Mouse (Mus musculus) kidney, embryonic 14.5 days (tissue): Measurements from ENCODE around the gene Ap5z1. TPM values are rescaled to one million over a fixed set of nuclear protein-coding genes. Genes with fewer than 3 reads are reported as not detected.

ENCODE experiments used
- ATAC-seq: fragments of 200-750 bp; cut with Nextera tagmentation; 2 replicates; pipeline ENCODE4 v1.8.0; 2017; ENCODE audit warnings: moderate number of reproducible peaks, mild to moderate bottlenecking, moderate TSS enrichment, moderate library complexity; ENCODE audit not compliant: low FRiP score, low TSS enrichment
- H3K27ac ChIP-seq: fragments of 300-500 bp; sonication (generic); 2 replicates; pipeline ENCODE4 v1.5.1; 2014; ENCODE audit warnings: low read depth, mild to moderate bottlenecking, low read length, moderate library complexity, mixed read lengths
- H3K27me3 ChIP-seq: fragments of 300-500 bp; sonication (generic); 2 replicates; pipeline ENCODE4 v1.6.1; 2014; ENCODE audit warnings: mild to moderate bottlenecking, low read length; ENCODE audit not compliant: control insufficient read depth, insufficient read depth
- H3K36me3 ChIP-seq: fragments of 300-500 bp; sonication (generic); 2 replicates; pipeline ENCODE4 v1.6.1; 2014; ENCODE audit warnings: low read length, mixed read lengths; ENCODE audit not compliant: control insufficient read depth, insufficient read depth
- H3K4me1 ChIP-seq: fragments of 300-500 bp; sonication (generic); 2 replicates; pipeline ENCODE4 v1.6.1; 2014; ENCODE audit warnings: low read length, mixed read lengths; ENCODE audit not compliant: control insufficient read depth, insufficient read depth
- H3K4me2 ChIP-seq: fragments of 300-500 bp; sonication (generic); replicated peaks from 2 replicates; pipeline ENCODE4 v1.6.1; 2014; ENCODE audit warnings: low read depth, mild to moderate bottlenecking, low read length
- H3K4me3 ChIP-seq: fragments of 300-500 bp; sonication (generic); 2 replicates; pipeline ENCODE4 v1.5.1; 2014; ENCODE audit warnings: mild to moderate bottlenecking, low read length
- H3K9ac ChIP-seq: fragments of 300-500 bp; sonication (generic); 2 replicates; pipeline ENCODE4 v1.6.1; 2014; ENCODE audit warnings: low read depth, mild to moderate bottlenecking, low read length, moderate library complexity
- H3K9me3 ChIP-seq: fragments of 300-500 bp; sonication (generic); 2 replicates; pipeline ENCODE4 v1.6.1; 2016; ENCODE audit warnings: low read length; ENCODE audit not compliant: control insufficient read depth
- WGBS: fragments of 180-500 bp; shearing (Covaris S2); extraction: QIAGEN DNeasy Blood & Tissue Kit; methylation state at CpG from one replicate; pipeline ENCODE4 v1.1.7; 2014; 5-methylcytosine and 5-hydroxymethylcytosine counted together
- polyA plus RNA-seq: library from polyadenylated mRNA; unstranded; fragments of >200 nt; fragmentation: Nextera tagmentation; extraction: Ambion mirVana; gene quantifications from 2 replicates; pipeline ENCODE4 v1.2.1, GENCODE M21; 2014

Gene Ap5z1
- polyA plus RNA-seq, 1 experiment from 2014 or later, result 10.1 TPM

GRCm38 (mm10) chr5:142432695-142433094 lies 31.0 kb upstream of the Ap5z1 start:
- no peak for ATAC-seq
- 74% methylated on average over 4 of the region's 4 CpGs for WGBS
- Histone ChIP-seq H3K4me3 (no peak overlapping the region), H3K36me3 (peaks cover 16% of the 10 kb centered on the region), H3K27ac (0 out of 2 replicates have a peak overlapping the region, but pooled peaks have one; percentile 7), H3K4me1 (peaks cover 27% of the 10 kb centered on the region), H3K9me3 (no peaks in the 10 kb centered on the region), H3K27me3 (no peaks in the 10 kb centered on the region), H3K4me2 (no peak overlapping the region), H3K9ac (no peak overlapping the region)

DNA sequence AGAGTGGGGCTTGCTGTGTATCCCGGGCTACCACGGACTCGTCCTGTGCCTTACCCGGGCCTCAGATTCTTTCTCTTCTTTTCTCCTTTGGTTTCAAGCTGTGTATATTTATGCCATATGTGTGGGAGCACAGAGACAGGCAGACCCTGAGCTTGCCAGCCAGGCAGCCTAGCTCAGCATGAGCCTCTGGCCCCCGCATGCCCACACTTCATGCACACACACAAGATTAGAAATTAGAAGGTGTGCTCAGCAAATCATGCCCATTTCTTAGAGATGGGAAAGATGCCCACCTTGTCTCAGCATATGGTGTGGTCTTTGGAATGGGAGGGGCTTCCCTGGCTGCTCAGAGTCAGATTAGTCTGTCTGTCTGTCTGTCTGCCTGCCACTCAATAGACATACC lies 29.7 kb upstream of the Ap5z1 start:
- WGBS, result 92% methylated on average over 5 of the region's 5 CpGs
- H3K9me3 ChIP-seq, result no peaks in the 10 kb centered on the region
- H3K4me3 ChIP-seq, result no peak overlapping the region
- H3K9ac ChIP-seq, result no peak overlapping the region
- no peaks in the 10 kb centered on the region for H3K27me3 ChIP-seq
- ATAC-seq, result no peak
- peaks cover 18% of the 10 kb centered on the region for H3K36me3 ChIP-seq
- H3K4me1 ChIP-seq, result peaks cover 28% of the 10 kb centered on the region
- H3K4me2 ChIP-seq, result no peak overlapping the region
- no peak overlapping the region for H3K27ac ChIP-seq

DNA sequence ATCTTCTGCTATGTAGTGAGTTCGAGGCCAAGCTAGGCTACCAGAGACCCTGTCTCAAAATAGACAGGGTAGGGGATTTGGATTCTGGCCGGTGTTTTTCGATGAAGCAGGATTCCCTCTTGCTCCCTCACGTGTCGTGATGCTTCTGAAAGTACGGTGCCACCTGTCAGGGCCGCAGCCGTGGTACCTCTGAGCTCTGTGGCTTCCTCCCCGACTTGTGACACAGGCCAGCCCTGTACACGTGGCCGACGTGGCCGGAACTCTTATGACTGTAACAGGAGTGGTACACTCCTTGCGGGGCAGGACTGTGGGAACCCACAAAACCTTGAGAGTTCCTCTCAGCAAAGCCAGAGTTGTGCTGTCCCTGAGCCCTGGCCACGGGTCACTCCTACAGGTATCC lies 28.0 kb upstream of the Ap5z1 start:
- ATAC-seq, result no peak
- H3K4me1 ChIP-seq, result peaks cover 41% of the 10 kb centered on the region

DNA sequence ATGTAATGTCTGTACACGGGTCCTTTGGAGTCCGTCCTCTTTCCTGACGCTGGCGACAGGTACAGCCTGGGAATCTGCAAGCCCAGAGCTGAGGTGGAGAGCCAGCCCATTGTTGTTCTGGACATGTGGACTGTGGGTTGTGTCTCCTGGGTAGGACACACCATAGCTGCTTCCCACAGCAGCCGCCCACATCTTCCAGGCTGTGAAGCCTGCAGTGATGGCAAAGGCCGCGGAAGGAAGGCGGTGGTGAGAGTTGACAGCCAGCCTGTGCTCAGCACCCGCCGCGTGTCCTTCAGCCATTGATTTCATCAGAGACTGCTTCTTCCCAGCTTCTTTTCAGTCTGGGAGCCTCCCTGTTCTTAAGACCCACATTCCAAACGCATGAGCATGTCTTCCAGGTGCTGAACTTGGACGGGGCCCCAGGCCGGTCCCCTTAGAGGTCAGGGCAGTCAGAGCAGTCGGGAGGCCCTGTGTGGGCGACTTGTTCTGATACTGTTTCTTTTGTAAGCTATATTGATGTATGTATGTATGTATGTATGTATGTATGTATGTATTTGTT lies 25.3 kb upstream of the Ap5z1 start:
- Histone ChIP-seq H3K9ac (no peak overlapping the region), H3K4me3 (no peak overlapping the region), H3K9me3 (no peaks in the 10 kb centered on the region), H3K4me1 (peaks cover 42% of the 10 kb centered on the region), H3K4me2 (no peak overlapping the region), H3K27ac (peak overlapping the region; percentile 42; the same call in 1 of the 2 replicates), H3K36me3 (peaks cover 16% of the 10 kb centered on the region), H3K27me3 (no peaks in the 10 kb centered on the region)
- no peak for ATAC-seq
- WGBS, result 85% methylated on average over 16 of the region's 16 CpGs

More for the DNA sequence above, 28.0 kb upstream of the Ap5z1 start:
- Histone ChIP-seq H3K27ac (no peak overlapping the region), H3K27me3 (no peaks in the 10 kb centered on the region), H3K36me3 (peaks cover 18% of the 10 kb centered on the region), H3K9me3 (no peaks in the 10 kb centered on the region), H3K4me2 (no peak overlapping the region), H3K9ac (no peak overlapping the region), H3K4me3 (no peak overlapping the region)
- WGBS, result 94% methylated on average over 15 of the region's 15 CpGs

- H3K9me3 ChIP-seq, result no peaks in the 10 kb centered on the region
- H3K9ac ChIP-seq, result peak overlapping the region; percentile 15; the same call in 1 of the 2 replicates
- ATAC-seq, result peak; percentile 56
- no peaks in the 10 kb centered on the region for H3K27me3 ChIP-seq
- H3K27ac ChIP-seq, result peak overlapping the region; percentile 95
- peak overlapping the region; percentile 72 for H3K4me2 ChIP-seq
- WGBS, result 1% methylated on average over 12 of the region's 12 CpGs
- H3K4me3 ChIP-seq, result peak overlapping the region; percentile 34
- peaks cover 16% of the 10 kb centered on the region for H3K36me3 ChIP-seq
- peaks cover 40% of the 10 kb centered on the region for H3K4me1 ChIP-seq
Observed at GRCm38 (mm10) chr5:142439911-142440432, 23.8 kb upstream of the Ap5z1 start.

DNA sequence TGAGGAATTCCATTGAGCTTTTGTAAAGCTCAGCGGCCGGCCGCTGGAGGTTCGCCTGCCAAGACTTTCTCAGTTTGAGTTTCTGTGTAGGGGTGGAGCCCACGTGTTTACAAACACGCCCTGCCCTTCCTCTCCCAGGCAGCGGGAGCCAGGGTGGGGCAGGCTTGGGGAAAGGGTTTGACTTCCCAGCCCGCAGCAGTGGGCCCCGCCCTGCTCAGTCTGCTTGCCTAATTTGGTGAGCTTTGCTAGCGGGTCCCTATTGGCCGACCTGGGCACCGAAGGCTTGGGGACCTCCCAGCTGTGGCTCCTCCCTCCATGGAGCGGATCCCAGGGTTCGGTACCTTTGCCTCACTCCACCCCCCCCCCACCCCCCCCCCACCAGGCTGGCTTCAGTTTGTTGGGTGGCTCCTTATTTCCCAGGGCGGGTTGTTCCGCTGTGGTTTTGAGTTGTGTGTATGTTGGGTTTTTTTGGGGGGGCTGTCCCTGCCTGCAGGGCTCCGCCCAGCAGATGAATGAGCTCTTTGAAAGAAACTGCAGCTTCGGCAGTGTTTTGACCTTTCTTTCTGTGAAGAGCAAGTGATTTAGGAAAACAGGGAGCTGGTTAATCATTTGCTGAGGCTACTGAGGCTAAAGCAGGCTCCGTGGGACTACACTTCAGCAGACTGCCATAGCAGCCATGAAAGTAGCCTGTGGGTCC lies 23.1 kb upstream of the Ap5z1 start:
- peak; percentile 96 for ATAC-seq
- peak overlapping the region; percentile 72 for H3K4me2 ChIP-seq
- H3K27me3 ChIP-seq, result no peaks in the 10 kb centered on the region
- peak overlapping the region; percentile 34 for H3K4me3 ChIP-seq
- under 1% methylated on average over 19 of the region's 19 CpGs for WGBS
- H3K27ac ChIP-seq, result peak overlapping the region; percentile 95
- H3K4me1 ChIP-seq, result peaks cover 46% of the 10 kb centered on the region
- peak overlapping the region; percentile 50; the same call in 1 of the 2 replicates for H3K9ac ChIP-seq
- H3K9me3 ChIP-seq, result no peaks in the 10 kb centered on the region
- peaks cover 10% of the 10 kb centered on the region for H3K36me3 ChIP-seq

- WGBS, result 58% methylated on average over 22 of the region's 22 CpGs
- Histone ChIP-seq H3K4me1 (peaks cover 49% of the 10 kb centered on the region), H3K27me3 (no peaks in the 10 kb centered on the region), H3K9ac (peak overlapping the region; percentile 50; the same call in 1 of the 2 replicates), H3K27ac (peak overlapping the region; percentile 95), H3K36me3 (peaks cover 2% of the 10 kb centered on the region; the same call in 1 of the 2 replicates), H3K4me3 (peak overlapping the region; percentile 34), H3K4me2 (peak overlapping the region; percentile 72), H3K9me3 (no peaks in the 10 kb centered on the region)
- no peak for ATAC-seq
Observed at GRCm38 (mm10) chr5:142441332-142442044, 22.3 kb upstream of the Ap5z1 start.

DNA sequence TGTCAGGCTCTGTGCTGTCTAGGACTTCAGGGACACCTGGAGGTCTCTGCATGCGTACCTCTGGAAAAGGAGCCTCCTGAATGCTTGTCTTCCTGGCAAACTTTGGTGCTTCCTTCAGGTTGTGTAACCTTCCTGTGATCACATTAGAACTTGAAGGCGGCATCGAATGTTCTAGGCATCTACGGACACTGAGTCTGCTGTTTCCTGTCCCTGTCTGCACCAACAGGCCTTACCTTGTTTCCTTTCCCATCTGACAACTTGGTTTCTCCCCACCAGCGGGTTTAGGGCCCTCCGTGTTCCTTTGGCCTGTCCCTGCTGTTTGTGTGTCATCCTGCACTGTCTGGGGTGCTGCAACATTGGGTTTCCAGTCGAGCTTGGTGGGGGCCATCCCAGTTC lies 21.7 kb upstream of the Ap5z1 start:
- no peak for ATAC-seq
- Histone ChIP-seq H3K27ac (peak overlapping the region; percentile 2; the same call in 1 of the 2 replicates), H3K4me1 (peaks cover 49% of the 10 kb centered on the region)

More for the DNA sequence above, 21.7 kb upstream of the Ap5z1 start:
- Histone ChIP-seq H3K4me2 (no peak overlapping the region), H3K27me3 (no peaks in the 10 kb centered on the region), H3K36me3 (peaks cover 2% of the 10 kb centered on the region; the same call in 1 of the 2 replicates), H3K4me3 (no peak overlapping the region), H3K9me3 (no peaks in the 10 kb centered on the region), H3K9ac (no peak overlapping the region)
- WGBS, result 84% methylated on average over 7 of the region's 7 CpGs
